Mouse (Mus musculus) granulocyte monocyte progenitor cell, adult 5-6 weeks (primary cell): ENCODE data around the gene Olfr161. TPM values are rescaled to one million over a fixed set of nuclear protein-coding genes. Genes with fewer than 3 reads are reported as not detected.
"Not testable (repeated sequence)": the region's sequence is repeated elsewhere in the genome, so short reads cannot be mapped to it uniquely, and the experiment has no call there.

Experiments
- ATAC-seq: replicated peaks from 2 replicates; pipeline ENCODE4 v1.8.0; 2016; ENCODE audit warnings: mild to moderate bottlenecking, moderate TSS enrichment, inconsistent platforms; ENCODE audit not compliant: poor library complexity, severe bottlenecking
- total RNA-seq, 2 experiments: library from RNA; stranded (forward) in 1 of 2; stranded (reverse) in 1 of 2; fragments of 200-712, 200-1000 nt in 1 of 2; fragments of >200 nt in 1 of 2; fragmentation: Nextera tagmentation in 1 of 2; gene quantifications; 2 replicates each; pipeline ENCODE4 v1.2.3; 2014 to 2017

Olfr161 gene
- total RNA-seq (2014; fragmentation: Nextera tagmentation): not detected in 2 replicates
- total RNA-seq (2017): not detected in 2 replicates

GRCm38 (mm10) chr16:3590691-3591090, at the start of gene Olfr161:
Olfr161 (plus strand) TSS chr16:3591042.
- ATAC-seq: no peak

GRCm38 (mm10) chr16:3563553-3563952, 27.3 kb upstream of the Olfr161 start:
- no peak for ATAC-seq

GRCm38 (mm10) chr16:3577658-3578057, 13.2 kb upstream of the Olfr161 start:
- not testable (repeated sequence) for ATAC-seq

- ATAC-seq: not testable (repeated sequence)
Observed at GRCm38 (mm10) chr16:3578227-3578848, 12.5 kb upstream of the Olfr161 start.

- not testable (repeated sequence) for ATAC-seq
Observed at GRCm38 (mm10) chr16:3631376-3631775, 40.5 kb downstream of the Olfr161 start.

- peak; percentile 61 for ATAC-seq
Observed at GRCm38 (mm10) chr16:3632572-3633361, 41.9 kb downstream of the Olfr161 start.

Other genes with a start within 250 kb of the Olfr161 start
- gene Mefv, start 127.1 kb downstream of the Olfr161 start, total RNA-seq (2014; fragmentation: Nextera tagmentation): 41.7 and 43.9 TPM in 2 replicates
- 61.1 and 63.4 TPM in 2 replicates for gene Mefv, start 127.1 kb downstream of the Olfr161 start, total RNA-seq (2017)
- 26.5 and 43.4 TPM in 2 replicates for gene Zfp263, start 153.1 kb downstream of the Olfr161 start, total RNA-seq (2014; fragmentation: Nextera tagmentation)
- gene Zfp263, start 153.1 kb downstream of the Olfr161 start, total RNA-seq (2017): 44.7 and 56.1 TPM in 2 replicates
- gene Olfr15, start 239.8 kb downstream of the Olfr161 start, total RNA-seq (2014; fragmentation: Nextera tagmentation): not detected in 2 replicates
- gene Olfr15, start 239.8 kb downstream of the Olfr161 start, total RNA-seq (2017): not detected in 2 replicates